Mouse (Mus musculus): ENCODE measurements around the gene Mettl18. TPM values are rescaled to one million over a fixed set of nuclear protein-coding genes. Genes with fewer than 3 reads are reported as not detected.

Mettl18 gene
- polyA plus RNA-seq, 1 experiment from 2014 or later, result 11.1 TPM

Other genes with a start within 250 kb of the Mettl18 start
- gene Kifap3, start 215.3 kb upstream of the Mettl18 start, polyA plus RNA-seq (2014; fragmentation: Nextera tagmentation; extraction: Ambion mirVana), result 70.7 and 79.4 TPM in 2 replicates
- gene Scyl3, start 65.8 kb upstream of the Mettl18 start, polyA plus RNA-seq (2014; fragmentation: Nextera tagmentation; extraction: Ambion mirVana), result 19.6 and 25.4 TPM in 2 replicates
- 44.1 and 52.6 TPM in 2 replicates for gene BC055324, start 93 bp upstream of the Mettl18 start, polyA plus RNA-seq (2014; fragmentation: Nextera tagmentation; extraction: Ambion mirVana)
- gene Sele, start 53.3 kb downstream of the Mettl18 start, polyA plus RNA-seq (2014; fragmentation: Nextera tagmentation; extraction: Ambion mirVana), result not detected in 2 replicates
- 0.13 TPM in 1 of 2 replicates, not detected in the other for gene Sell, start 67.1 kb downstream of the Mettl18 start, polyA plus RNA-seq (2014; fragmentation: Nextera tagmentation; extraction: Ambion mirVana)
- 0.07 TPM in 1 of 2 replicates, not detected in the other for gene Selp, start 120.4 kb downstream of the Mettl18 start, polyA plus RNA-seq (2014; fragmentation: Nextera tagmentation; extraction: Ambion mirVana)
- 0.50 and 0.67 TPM in 2 replicates for gene F5, start 156.9 kb downstream of the Mettl18 start, polyA plus RNA-seq (2014; fragmentation: Nextera tagmentation; extraction: Ambion mirVana)

All from embryonic facial prominence, embryonic 11.5 days (tissue).